7 mouse cellular contexts compared by ENCODE assay signal in the genomic region with DNA sequence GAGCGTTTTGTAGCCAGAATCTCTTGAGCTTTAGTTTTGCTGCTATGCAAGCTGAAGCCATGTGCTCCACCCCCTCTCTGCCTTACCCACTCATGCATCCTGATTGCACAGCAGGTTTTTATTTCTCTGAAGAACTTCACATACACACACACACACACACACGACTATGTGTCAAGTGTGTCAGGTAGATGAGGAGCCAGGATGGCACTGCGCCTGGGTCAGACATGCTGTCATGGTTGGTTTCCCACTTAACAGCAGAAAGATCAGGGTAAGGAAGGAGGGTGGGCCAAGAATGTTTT. TPM values are rescaled to one million over a fixed set of nuclear protein-coding genes. Genes with fewer than 3 reads are reported as not detected.
A peak's percentile ranks its signal among the peaks of the same experiment; 100 is the strongest.
DNase-seq lines count a peak whose midpoint lies in the region; ATAC-seq and TF ChIP-seq lines count a peak whose summit lies in the region.

No protein-coding gene starts in this region.

- H3K4me1 ChIP-seq in liver, embryonic 11.5 days (replicated peaks; ENCODE audit: control insufficient read depth, insufficient read depth, low read length), result peaks cover 7% of the 10 kb centered on the region
- peaks cover 20% of the 10 kb centered on the region for H3K4me1 ChIP-seq in forebrain, embryonic 12.5 days
- H3K4me1 ChIP-seq in intestine, postnatal 0 days (replicated peaks; ENCODE audit: control insufficient read depth, insufficient read depth, low read length), result 0 out of 2 replicates have a peak, but pooled peaks cover 2% of the 10 kb centered on the region
- peaks cover 31% of the 10 kb centered on the region for H3K4me1 ChIP-seq in neural tube, embryonic 15.5 days

- TF ChIP-seq CTCF in intestine, postnatal 0 days (IDR thresholded peaks at IDR 0.05; ENCODE audit: low read depth), result no peak

- ATAC-seq in liver, embryonic 11.5 days (replicated peaks; ENCODE audit: low FRiP score), result no peak
- no peak for ATAC-seq in forebrain, embryonic 12.5 days (ENCODE audit: low FRiP score)
- no peak for ATAC-seq in intestine, postnatal 0 days
- ATAC-seq in neural tube, embryonic 15.5 days (ENCODE audit: low FRiP score), result no peak; the same call in 1 of the 2 replicates

- peak overlapping the region; percentile 68; the same call in 1 of the 2 replicates for H3K4me3 ChIP-seq in liver, embryonic 11.5 days (ENCODE audit: low read depth, low read length)
- peak overlapping the region; percentile 62 for H3K4me3 ChIP-seq in forebrain, embryonic 12.5 days (replicated peaks)
- H3K4me3 ChIP-seq in intestine, postnatal 0 days (ENCODE audit: low read depth, low read length), result peak overlapping the region; percentile 64; the same call in 1 of the 2 replicates
- H3K4me3 ChIP-seq in neural tube, embryonic 15.5 days (replicated peaks), result peak overlapping the region; percentile 67

- WGBS in liver, embryonic 11.5 days, result 44% methylated on average over 3 of the region's 3 CpGs
- 37% methylated on average over 3 of the region's 3 CpGs for WGBS in forebrain, embryonic 12.5 days
- WGBS in intestine, postnatal 0 days, result 40% methylated on average over 3 of the region's 3 CpGs
- WGBS in neural tube, embryonic 15.5 days, result 17% methylated on average over 3 of the region's 3 CpGs

- no peak for DNase-seq in liver, embryonic 11.5 days (ENCODE audit: low spot score)
- no peak for DNase-seq in liver
- no peak for DNase-seq in embryo, embryonic 9.5 days (ENCODE audit: extremely low spot score)
- no peak for DNase-seq in thymus, postnatal 0 days (ENCODE audit: low spot score)

- H3K27me3 ChIP-seq in liver, embryonic 11.5 days (replicated peaks; ENCODE audit: control insufficient read depth, insufficient read depth, low read length), result peaks cover 20% of the 10 kb centered on the region
- H3K27me3 ChIP-seq in forebrain, embryonic 12.5 days, result peaks cover 40% of the 10 kb centered on the region
- peaks cover 4% of the 10 kb centered on the region; the same call in 1 of the 2 replicates for H3K27me3 ChIP-seq in intestine, postnatal 0 days (replicated peaks; ENCODE audit: control insufficient read depth, insufficient read depth, low read length)
- 0 out of 2 replicates have a peak, but pooled peaks cover 4% of the 10 kb centered on the region for H3K27me3 ChIP-seq in neural tube, embryonic 15.5 days (replicated peaks)

- no peaks in the 10 kb centered on the region for H3K9me3 ChIP-seq in liver, embryonic 11.5 days (ENCODE audit: control insufficient read depth, low read length)
- H3K9me3 ChIP-seq in forebrain, embryonic 12.5 days, result no peaks in the 10 kb centered on the region
- H3K9me3 ChIP-seq in intestine, postnatal 0 days (ENCODE audit: control insufficient read depth), result no peaks in the 10 kb centered on the region
- H3K9me3 ChIP-seq in neural tube, embryonic 15.5 days (replicated peaks), result no peaks in the 10 kb centered on the region

- H3K27ac ChIP-seq in liver, embryonic 11.5 days (ENCODE audit: low read depth, low read length), result no peak overlapping the region
- 0 out of 2 replicates have a peak overlapping the region, but pooled peaks have one; percentile 13 for H3K27ac ChIP-seq in forebrain, embryonic 12.5 days
- H3K27ac ChIP-seq in intestine, postnatal 0 days (ENCODE audit: low read depth, low read length), result no peak overlapping the region
- H3K27ac ChIP-seq in neural tube, embryonic 15.5 days (replicated peaks), result peak overlapping the region; percentile 89

- peaks cover 4% of the 10 kb centered on the region; the same call in 1 of the 2 replicates for H3K36me3 ChIP-seq in liver, embryonic 11.5 days (ENCODE audit: control insufficient read depth, insufficient read depth, low read length)
- H3K36me3 ChIP-seq in forebrain, embryonic 12.5 days (replicated peaks), result no peaks in the 10 kb centered on the region
- 0 out of 2 replicates have a peak, but pooled peaks cover 1% of the 10 kb centered on the region for H3K36me3 ChIP-seq in intestine, postnatal 0 days (ENCODE audit: control insufficient read depth, insufficient read depth)
- peaks cover 5% of the 10 kb centered on the region for H3K36me3 ChIP-seq in neural tube, embryonic 15.5 days

- H3K4me2 ChIP-seq in liver, embryonic 11.5 days, result peak overlapping the region; percentile 93
- peak overlapping the region; percentile 96 for H3K4me2 ChIP-seq in forebrain, embryonic 12.5 days
- H3K4me2 ChIP-seq in intestine, postnatal 0 days (replicated peaks; ENCODE audit: low read depth), result peak overlapping the region; percentile 91
- peak overlapping the region; percentile 100 for H3K4me2 ChIP-seq in neural tube, embryonic 15.5 days

- H3K9ac ChIP-seq in liver, embryonic 11.5 days (ENCODE audit: low read depth, low read length), result no peak overlapping the region
- H3K9ac ChIP-seq in forebrain, embryonic 12.5 days, result 0 out of 2 replicates have a peak overlapping the region, but pooled peaks have one; percentile 60
- no peak overlapping the region for H3K9ac ChIP-seq in intestine, postnatal 0 days (ENCODE audit: low read depth, low read length)
- peak overlapping the region; percentile 67; the same call in 1 of the 2 replicates for H3K9ac ChIP-seq in neural tube, embryonic 15.5 days (replicated peaks)

RNA-seq across cellular contexts. Expression of gene Fam217b, which starts 0.8 kb away (rescaled TPM):
- polyA plus RNA-seq in liver, embryonic 11.5 days (2014; fragmentation: Nextera tagmentation; extraction: Ambion mirVana), result 3.7 TPM in 2 replicates
- polyA plus RNA-seq in forebrain, embryonic 12.5 days (2016; fragmentation: Nextera tagmentation; extraction: Ambion mirVana), result 1.1 and 1.2 TPM in 2 replicates
- polyA plus RNA-seq in intestine, postnatal 0 days (2015; fragmentation: Nextera tagmentation; extraction: Ambion mirVana), result 2.5 TPM in 2 replicates
- 15.7 and 19.9 TPM in 2 replicates for polyA plus RNA-seq in neural tube, embryonic 15.5 days (2015; fragmentation: Nextera tagmentation; extraction: Ambion mirVana)
- 1.1 and 1.5 TPM in 2 replicates for polyA plus RNA-seq in thymus, postnatal 0 days (2015; fragmentation: Nextera tagmentation; extraction: Ambion mirVana)

RNA-seq across cellular contexts. Expression of gene Ppp1r3d, which starts 0.8 kb away (rescaled TPM):
- polyA plus RNA-seq in liver, embryonic 11.5 days (2014; fragmentation: Nextera tagmentation; extraction: Ambion mirVana), result 2.0 and 3.0 TPM in 2 replicates
- 1.1 and 1.5 TPM in 2 replicates for polyA plus RNA-seq in forebrain, embryonic 12.5 days (2016; fragmentation: Nextera tagmentation; extraction: Ambion mirVana)
- polyA plus RNA-seq in intestine, postnatal 0 days (2015; fragmentation: Nextera tagmentation; extraction: Ambion mirVana), result 2.7 and 2.8 TPM in 2 replicates
- 6.7 and 8.3 TPM in 2 replicates for polyA plus RNA-seq in neural tube, embryonic 15.5 days (2015; fragmentation: Nextera tagmentation; extraction: Ambion mirVana)
- 1.0 and 1.3 TPM in 2 replicates for polyA plus RNA-seq in thymus, postnatal 0 days (2015; fragmentation: Nextera tagmentation; extraction: Ambion mirVana)

RNA-seq across cellular contexts. Expression of gene Sycp2, which starts 7.6 kb away (rescaled TPM):
- 0.08 TPM in 1 of 2 replicates, not detected in the other for polyA plus RNA-seq in liver, embryonic 11.5 days (2014; fragmentation: Nextera tagmentation; extraction: Ambion mirVana)
- polyA plus RNA-seq in forebrain, embryonic 12.5 days (2016; fragmentation: Nextera tagmentation; extraction: Ambion mirVana), result 0.12 and 0.13 TPM in 2 replicates
- polyA plus RNA-seq in intestine, postnatal 0 days (2015; fragmentation: Nextera tagmentation; extraction: Ambion mirVana), result 0.13 TPM in 1 of 2 replicates, not detected in the other
- polyA plus RNA-seq in neural tube, embryonic 15.5 days (2015; fragmentation: Nextera tagmentation; extraction: Ambion mirVana), result 0.32 TPM in 2 replicates
- 0.04 and 0.07 TPM in 2 replicates for polyA plus RNA-seq in thymus, postnatal 0 days (2015; fragmentation: Nextera tagmentation; extraction: Ambion mirVana)

RNA-seq across cellular contexts. Expression of gene Cdh26, which starts 15.2 kb away (rescaled TPM):
- 0.08 TPM in 1 of 2 replicates, not detected in the other for polyA plus RNA-seq in liver, embryonic 11.5 days (2014; fragmentation: Nextera tagmentation; extraction: Ambion mirVana)
- polyA plus RNA-seq in forebrain, embryonic 12.5 days (2016; fragmentation: Nextera tagmentation; extraction: Ambion mirVana), result 0.37 and 0.40 TPM in 2 replicates
- polyA plus RNA-seq in intestine, postnatal 0 days (2015; fragmentation: Nextera tagmentation; extraction: Ambion mirVana), result 0.43 and 0.68 TPM in 2 replicates
- 0.08 and 0.15 TPM in 2 replicates for polyA plus RNA-seq in neural tube, embryonic 15.5 days (2015; fragmentation: Nextera tagmentation; extraction: Ambion mirVana)
- 0.16 and 0.18 TPM in 2 replicates for polyA plus RNA-seq in thymus, postnatal 0 days (2015; fragmentation: Nextera tagmentation; extraction: Ambion mirVana)

Comparison
In these comparisons a context has a peak if more than half of its experiments do, and no peak if none do; other contexts are left out.
1. H3K27ac ChIP-seq: peak in forebrain, embryonic 12.5 days (single experiment) and neural tube, embryonic 15.5 days (single experiment); none in liver, embryonic 11.5 days (single experiment) and intestine, postnatal 0 days (single experiment).
2. H3K9ac ChIP-seq: peak in forebrain, embryonic 12.5 days (single experiment) and neural tube, embryonic 15.5 days (single experiment); none in liver, embryonic 11.5 days (single experiment) and intestine, postnatal 0 days (single experiment).
3. Peak in every context shown above with its lines, with median percentiles within 50 percentile points of each other: H3K4me2 ChIP-seq and H3K4me3 ChIP-seq.